Mouse (Mus musculus): Measurements from ENCODE around the gene Abcb10. TPM values are rescaled to one million over a fixed set of nuclear protein-coding genes. Genes with fewer than 3 reads are reported as not detected.
A peak's percentile ranks its signal among the peaks of the same experiment; 100 is the strongest.

Abcb10 gene
- polyA plus RNA-seq, 1 experiment from 2014 or later = 36.2 TPM

DNA sequence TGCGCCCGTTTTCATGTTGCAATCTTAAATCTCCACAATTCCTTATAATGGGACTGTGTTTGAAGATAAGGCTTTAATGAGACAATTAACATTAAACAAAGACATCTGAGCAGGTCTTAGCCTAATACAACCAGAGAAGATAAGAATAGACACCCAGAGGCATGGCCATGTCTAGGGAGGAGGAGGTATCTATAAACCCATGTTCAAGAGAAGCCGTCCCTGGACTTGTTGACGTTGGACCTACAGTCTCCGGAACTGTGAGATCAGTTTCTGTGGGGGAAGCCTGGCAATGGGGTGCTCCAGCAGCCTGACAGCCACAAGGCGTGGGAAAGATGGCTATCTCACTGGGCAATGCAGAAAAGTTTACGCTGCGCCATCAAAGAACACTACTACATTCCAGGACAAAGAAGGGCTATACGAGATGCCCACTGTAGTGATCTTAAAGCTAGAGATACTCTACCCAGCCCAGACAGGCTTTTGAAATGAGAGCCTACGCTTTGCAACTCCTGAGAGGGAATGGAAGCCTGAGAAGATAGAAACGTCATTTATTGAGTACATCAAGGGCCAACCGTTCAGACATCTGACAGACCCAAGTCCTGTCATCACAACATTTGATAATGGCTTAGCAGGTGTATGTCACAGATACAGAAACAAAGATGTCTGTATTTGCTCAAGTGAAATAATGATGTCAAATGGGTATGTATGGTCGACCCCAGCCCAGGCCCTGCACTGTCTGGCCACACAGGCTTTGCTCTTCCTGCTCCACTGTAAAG lies 7.5 kb upstream of the Abcb10 start:
- Histone ChIP-seq H3K4me3 (ENCODE audit: low read depth, low read length) (no peak overlapping the region), H3K4me2 (peak overlapping the region; percentile 30), H3K36me3 (ENCODE audit: control insufficient read depth, insufficient read depth, low read length) (no peaks in the 10 kb centered on the region), H3K9me3 (replicated peaks; ENCODE audit: control insufficient read depth, low read length) (no peaks in the 10 kb centered on the region), H3K9ac (ENCODE audit: low read depth, low read length) (peak overlapping the region; percentile 17; the same call in 1 of the 2 replicates), H3K27me3 (ENCODE audit: control insufficient read depth, insufficient read depth, low read length) (no peaks in the 10 kb centered on the region), H3K4me1 (ENCODE audit: control insufficient read depth, insufficient read depth, low read length) (peaks cover 24% of the 10 kb centered on the region), H3K27ac (ENCODE audit: low read depth, low read length) (peak overlapping the region; percentile 93)
- ATAC-seq (replicated peaks; ENCODE audit: insufficient number of reproducible peaks, low FRiP score, low TSS enrichment) = no peak
- 44% methylated on average over 13 of the region's 13 CpGs for WGBS (ENCODE audit: insufficient replicate concordance)

DNA sequence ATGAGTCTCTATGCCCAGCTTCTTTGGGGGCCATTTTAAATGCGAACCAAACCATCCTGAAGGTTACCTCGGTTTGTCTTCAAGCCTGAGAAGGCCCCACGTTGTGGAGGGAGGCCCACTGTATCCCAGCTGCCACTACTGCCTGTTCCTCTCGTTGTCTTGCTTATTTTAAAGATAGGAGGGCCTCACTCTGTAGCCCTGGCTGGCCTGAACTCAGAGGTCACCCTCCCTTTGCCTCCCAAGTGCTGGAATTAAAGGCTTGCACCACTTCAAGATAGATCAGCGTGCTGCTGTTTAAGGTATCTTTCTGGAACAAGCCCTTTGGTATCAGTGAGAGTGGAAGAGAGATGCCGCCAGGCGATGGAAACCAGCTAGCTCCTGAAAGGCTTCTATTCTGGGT lies 6.2 kb upstream of the Abcb10 start:
- Histone ChIP-seq H3K27ac (ENCODE audit: low read depth, low read length) (peak overlapping the region; percentile 93), H3K4me2 (peak overlapping the region; percentile 49), H3K9ac (ENCODE audit: low read depth, low read length) (peak overlapping the region; percentile 4; the same call in 1 of the 2 replicates), H3K36me3 (ENCODE audit: control insufficient read depth, insufficient read depth, low read length) (no peaks in the 10 kb centered on the region), H3K27me3 (ENCODE audit: control insufficient read depth, insufficient read depth, low read length) (no peaks in the 10 kb centered on the region), H3K9me3 (replicated peaks; ENCODE audit: control insufficient read depth, low read length) (no peaks in the 10 kb centered on the region), H3K4me3 (ENCODE audit: low read depth, low read length) (no peak overlapping the region), H3K4me1 (ENCODE audit: control insufficient read depth, insufficient read depth, low read length) (peaks cover 24% of the 10 kb centered on the region)
- peak; percentile 66; the same call in 1 of the 2 replicates for ATAC-seq (replicated peaks; ENCODE audit: insufficient number of reproducible peaks, low FRiP score, low TSS enrichment)
- WGBS (ENCODE audit: insufficient replicate concordance) = 26% methylated on average over 7 of the region's 7 CpGs

DNA sequence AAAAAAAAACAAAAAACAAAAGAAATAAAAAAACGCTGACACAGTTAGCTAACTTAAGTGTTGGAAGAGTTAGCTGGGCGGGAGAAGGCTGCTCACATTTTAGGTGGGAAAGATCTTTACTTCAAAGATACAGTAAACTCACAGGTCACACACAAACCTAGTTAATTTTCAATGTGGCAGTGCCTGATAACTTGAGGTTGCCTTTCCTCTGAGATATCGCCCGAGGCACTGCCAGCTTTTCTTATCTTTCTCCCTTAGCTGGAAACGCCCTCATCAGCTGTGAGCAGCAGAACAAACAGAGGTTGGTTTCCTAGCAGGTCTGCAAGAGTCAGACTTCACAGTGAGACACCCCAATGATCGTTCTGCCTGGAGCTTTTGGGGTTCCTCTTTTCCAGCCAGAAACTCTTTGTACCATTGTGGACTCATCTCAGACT lies 5.7 kb upstream of the Abcb10 start:
- H3K36me3 ChIP-seq (ENCODE audit: control insufficient read depth, insufficient read depth, low read length) = no peaks in the 10 kb centered on the region
- H3K9ac ChIP-seq (ENCODE audit: low read depth, low read length) = peak overlapping the region; percentile 4; the same call in 1 of the 2 replicates
- peak overlapping the region; percentile 49 for H3K4me2 ChIP-seq
- H3K4me1 ChIP-seq (ENCODE audit: control insufficient read depth, insufficient read depth, low read length) = peaks cover 24% of the 10 kb centered on the region
- H3K4me3 ChIP-seq (ENCODE audit: low read depth, low read length) = no peak overlapping the region
- H3K9me3 ChIP-seq (replicated peaks; ENCODE audit: control insufficient read depth, low read length) = no peaks in the 10 kb centered on the region
- ATAC-seq (replicated peaks; ENCODE audit: insufficient number of reproducible peaks, low FRiP score, low TSS enrichment) = peak; percentile 73
- H3K27me3 ChIP-seq (ENCODE audit: control insufficient read depth, insufficient read depth, low read length) = no peaks in the 10 kb centered on the region
- 23% methylated on average over 6 of the region's 6 CpGs for WGBS (ENCODE audit: insufficient replicate concordance)
- peak overlapping the region; percentile 93 for H3K27ac ChIP-seq (ENCODE audit: low read depth, low read length)

GRCm38 (mm10) chr8:123982291-123982793 lies 580 bp downstream of the Abcb10 start:
- WGBS (ENCODE audit: insufficient replicate concordance) = under 1% methylated on average over 44 of the region's 48 CpGs
- H3K36me3 ChIP-seq (ENCODE audit: control insufficient read depth, insufficient read depth, low read length) = no peaks in the 10 kb centered on the region
- peaks cover 32% of the 10 kb centered on the region for H3K4me1 ChIP-seq (ENCODE audit: control insufficient read depth, insufficient read depth, low read length)
- peak overlapping the region; percentile 94 for H3K4me2 ChIP-seq
- ATAC-seq (replicated peaks; ENCODE audit: insufficient number of reproducible peaks, low FRiP score, low TSS enrichment) = no peak
- H3K9me3 ChIP-seq (replicated peaks; ENCODE audit: control insufficient read depth, low read length) = no peaks in the 10 kb centered on the region
- no peaks in the 10 kb centered on the region for H3K27me3 ChIP-seq (ENCODE audit: control insufficient read depth, insufficient read depth, low read length)
- H3K27ac ChIP-seq (ENCODE audit: low read depth, low read length) = peak overlapping the region; percentile 97
- peak overlapping the region; percentile 96 for H3K9ac ChIP-seq (ENCODE audit: low read depth, low read length)
- peak overlapping the region; percentile 90 for H3K4me3 ChIP-seq (ENCODE audit: low read depth, low read length)

DNA sequence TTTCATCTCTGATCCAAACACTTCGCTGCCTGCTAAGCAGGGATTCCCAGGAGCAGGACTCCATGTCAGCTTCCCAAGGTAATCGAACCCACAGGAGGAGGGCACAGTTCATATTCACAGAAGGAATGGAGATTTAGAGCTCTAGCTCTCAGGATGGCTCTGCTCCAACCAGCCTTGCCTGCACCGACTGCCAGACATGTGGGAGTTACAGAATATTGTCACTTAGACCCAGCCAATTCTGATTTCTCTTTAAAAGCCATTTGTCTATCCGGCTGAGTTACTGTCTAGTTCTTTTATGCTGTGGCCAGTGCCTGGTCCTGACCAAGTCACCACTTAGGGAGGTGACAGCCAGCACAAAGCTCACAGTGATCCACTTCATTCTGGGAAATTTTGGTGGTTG lies 1.2 kb downstream of the Abcb10 start:
- Histone ChIP-seq H3K36me3 (ENCODE audit: control insufficient read depth, insufficient read depth, low read length) (no peaks in the 10 kb centered on the region), H3K9me3 (replicated peaks; ENCODE audit: control insufficient read depth, low read length) (no peaks in the 10 kb centered on the region), H3K27me3 (ENCODE audit: control insufficient read depth, insufficient read depth, low read length) (no peaks in the 10 kb centered on the region), H3K4me3 (ENCODE audit: low read depth, low read length) (peak overlapping the region; percentile 90), H3K4me1 (ENCODE audit: control insufficient read depth, insufficient read depth, low read length) (peaks cover 32% of the 10 kb centered on the region), H3K27ac (ENCODE audit: low read depth, low read length) (peak overlapping the region; percentile 42), H3K9ac (ENCODE audit: low read depth, low read length) (peak overlapping the region; percentile 96; the same call in 1 of the 2 replicates), H3K4me2 (peak overlapping the region; percentile 94)
- WGBS (ENCODE audit: insufficient replicate concordance) = 42% methylated on average over 4 of the region's 4 CpGs
- no peak for ATAC-seq (replicated peaks; ENCODE audit: insufficient number of reproducible peaks, low FRiP score, low TSS enrichment)

DNA sequence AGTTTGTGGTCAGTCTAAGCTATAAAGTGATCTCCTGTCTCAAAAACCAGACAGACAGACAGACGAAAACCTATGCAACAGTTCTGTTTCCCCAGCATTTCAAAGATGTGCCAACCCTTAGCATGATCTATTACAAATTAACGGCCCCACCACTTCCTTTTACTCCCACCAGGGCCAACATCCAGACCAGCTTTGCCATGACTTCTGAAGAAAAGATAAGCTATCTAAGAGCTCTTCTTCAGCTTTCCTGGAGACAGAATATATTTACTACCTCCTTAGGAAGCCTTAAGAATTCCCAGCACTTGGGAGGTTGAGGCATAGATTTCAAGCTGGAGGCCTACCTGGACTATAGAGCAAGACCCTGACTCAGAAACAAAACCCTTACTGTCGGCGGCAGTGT lies 2.7 kb downstream of the Abcb10 start:
- Histone ChIP-seq H3K4me1 (ENCODE audit: control insufficient read depth, insufficient read depth, low read length) (peaks cover 32% of the 10 kb centered on the region), H3K27me3 (ENCODE audit: control insufficient read depth, insufficient read depth, low read length) (no peaks in the 10 kb centered on the region), H3K4me2 (peak overlapping the region; percentile 44), H3K9ac (ENCODE audit: low read depth, low read length) (peak overlapping the region; percentile 59), H3K27ac (ENCODE audit: low read depth, low read length) (peak overlapping the region; percentile 86), H3K36me3 (ENCODE audit: control insufficient read depth, insufficient read depth, low read length) (no peaks in the 10 kb centered on the region), H3K4me3 (ENCODE audit: low read depth, low read length) (peak overlapping the region; percentile 90), H3K9me3 (replicated peaks; ENCODE audit: control insufficient read depth, low read length) (no peaks in the 10 kb centered on the region)
- no peak for ATAC-seq (replicated peaks; ENCODE audit: insufficient number of reproducible peaks, low FRiP score, low TSS enrichment)
- 49% methylated on average over 4 of the region's 4 CpGs for WGBS (ENCODE audit: insufficient replicate concordance)

GRCm38 (mm10) chr8:123978926-123979325 lies 4.0 kb downstream of the Abcb10 start:
- Histone ChIP-seq H3K4me2 (peak overlapping the region; percentile 58), H3K27ac (ENCODE audit: low read depth, low read length) (peak overlapping the region; percentile 86)
- ATAC-seq (replicated peaks; ENCODE audit: insufficient number of reproducible peaks, low FRiP score, low TSS enrichment) = peak; percentile 85

GRCm38 (mm10) chr8:123978166-123978838 lies 4.6 kb downstream of the Abcb10 start:
- Histone ChIP-seq H3K9me3 (replicated peaks; ENCODE audit: control insufficient read depth, low read length) (no peaks in the 10 kb centered on the region), H3K27me3 (ENCODE audit: control insufficient read depth, insufficient read depth, low read length) (no peaks in the 10 kb centered on the region), H3K4me1 (ENCODE audit: control insufficient read depth, insufficient read depth, low read length) (peaks cover 32% of the 10 kb centered on the region), H3K27ac (ENCODE audit: low read depth, low read length) (peak overlapping the region; percentile 86), H3K9ac (ENCODE audit: low read depth, low read length) (peak overlapping the region; percentile 64), H3K36me3 (ENCODE audit: control insufficient read depth, insufficient read depth, low read length) (no peaks in the 10 kb centered on the region), H3K4me2 (peak overlapping the region; percentile 58), H3K4me3 (ENCODE audit: low read depth, low read length) (peak overlapping the region; percentile 29)
- WGBS (ENCODE audit: insufficient replicate concordance) = 30% methylated on average over 14 of the region's 14 CpGs
- ATAC-seq (replicated peaks; ENCODE audit: insufficient number of reproducible peaks, low FRiP score, low TSS enrichment) = no peak

More at GRCm38 (mm10) chr8:123978926-123979325, 4.0 kb downstream of the Abcb10 start:
- H3K4me3 ChIP-seq (ENCODE audit: low read depth, low read length) = peak overlapping the region; percentile 90
- 18% methylated on average over 8 of the region's 8 CpGs for WGBS (ENCODE audit: insufficient replicate concordance)
- peak overlapping the region; percentile 64 for H3K9ac ChIP-seq (ENCODE audit: low read depth, low read length)
- no peaks in the 10 kb centered on the region for H3K27me3 ChIP-seq (ENCODE audit: control insufficient read depth, insufficient read depth, low read length)
- no peaks in the 10 kb centered on the region for H3K9me3 ChIP-seq (replicated peaks; ENCODE audit: control insufficient read depth, low read length)
- H3K4me1 ChIP-seq (ENCODE audit: control insufficient read depth, insufficient read depth, low read length) = peaks cover 32% of the 10 kb centered on the region
- H3K36me3 ChIP-seq (ENCODE audit: control insufficient read depth, insufficient read depth, low read length) = no peaks in the 10 kb centered on the region
